Mouse (Mus musculus) brain, adult 10 weeks (tissue): ENCODE results near the gene Olfr196. TPM values are rescaled to one million over a fixed set of nuclear protein-coding genes. Genes with fewer than 3 reads are reported as not detected.

Experiments used
- polyA plus RNA-seq: library from polyadenylated mRNA; stranded (reverse); fragments of 350-450 nt; fragmentation: Illumina TruSeq; extraction: RNeasy Lipid Tissue Mini Kit (QIAGEN cat#74804); gene quantifications from one replicate; pipeline ENCODE4 v1.2.3, GENCODE M21; 2015; ENCODE audit warnings: low read depth, low replicate concordance

The Olfr196 gene
- not detected for polyA plus RNA-seq

GRCm38 (mm10) chr16:59170354-59170753, at the start of gene Olfr196:
Gene Olfr196, minus strand, starts transcription at chr16:59170454.

DNA sequence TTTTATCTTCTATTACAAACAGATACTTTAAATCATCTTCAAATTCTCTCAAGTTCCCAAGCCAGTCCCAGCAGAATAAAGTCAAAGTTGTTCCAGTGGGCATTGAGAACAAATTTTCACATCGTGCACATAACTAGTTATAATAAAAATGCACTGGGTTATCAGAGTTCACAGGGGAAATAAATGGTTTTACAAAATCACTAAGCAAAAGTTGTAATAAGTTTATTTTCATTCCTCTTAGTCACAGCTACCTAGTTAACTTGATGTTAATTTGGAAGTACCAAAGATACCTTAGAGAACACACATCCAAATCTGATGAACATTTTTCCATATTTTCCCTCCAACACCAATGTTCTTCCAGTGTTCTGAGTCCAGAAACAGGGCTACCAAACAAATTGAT, 49.4 kb upstream of the Olfr196 start, which contains the start of gene Olfr199:
Gene Olfr199, minus strand, starts transcription at position 101 of the 400 bp plus-strand sequence.

DNA sequence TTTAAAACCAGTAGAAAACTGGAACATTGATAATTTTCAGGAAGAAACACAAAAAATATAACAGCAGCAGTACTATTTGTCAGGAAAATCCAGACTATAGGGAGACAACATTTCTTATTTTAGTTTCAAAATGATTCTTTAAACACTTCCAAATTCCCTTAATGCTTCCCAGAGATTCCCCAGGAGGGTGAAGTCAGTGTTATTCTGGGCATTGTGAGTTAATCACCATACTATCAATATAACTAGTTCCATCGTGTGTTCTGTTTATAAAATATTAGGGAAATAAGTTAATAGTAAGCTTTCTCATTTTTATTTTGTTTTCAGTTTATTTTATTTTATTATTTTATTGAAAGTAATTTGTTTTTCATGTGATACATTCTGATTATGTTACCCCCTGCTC, 33.2 kb upstream of the Olfr196 start, which contains the start of gene Olfr198:
Gene Olfr198, minus strand, starts transcription at position 101 of the 400 bp plus-strand sequence.

DNA sequence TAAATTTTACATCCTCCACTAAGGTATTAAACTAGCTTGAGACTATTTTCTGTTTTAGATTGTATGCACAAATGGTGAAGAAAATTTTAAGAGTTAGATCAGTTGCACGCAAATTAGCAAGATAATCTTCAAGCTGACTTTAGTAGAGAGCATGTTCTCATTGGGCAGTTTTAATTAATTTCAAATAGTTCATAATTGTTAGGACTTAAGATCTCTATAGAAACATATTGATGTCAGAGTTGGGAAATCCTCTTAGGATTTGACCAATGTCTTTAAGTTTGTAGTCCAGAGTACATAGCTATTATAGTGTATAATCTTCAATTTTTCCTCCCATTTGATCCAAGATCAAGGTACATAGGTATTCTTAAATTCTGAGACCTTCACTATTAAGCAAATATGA, 23.5 kb downstream of the Olfr196 start, which contains the start of gene Olfr195:
Gene Olfr195, plus strand, starts transcription at position 301 of the 400 bp plus-strand sequence.

GRCm38 (mm10) chr16:59120969-59121368, 49.3 kb downstream of the Olfr196 start, which contains the start of gene Olfr194:
Gene Olfr194, minus strand, starts transcription at chr16:59121069.

Other genes with a start within 250 kb of the Olfr196 start
- gene Olfr181, start 241.7 kb downstream of the Olfr196 start, polyA plus RNA-seq = not detected
- gene Olfr180, start 241.1 kb downstream of the Olfr196 start, polyA plus RNA-seq = not detected
- not detected for gene Olfr183, start 175.1 kb downstream of the Olfr196 start, polyA plus RNA-seq
- gene Olfr186, start 140.2 kb downstream of the Olfr196 start, polyA plus RNA-seq = not detected
- not detected for gene Olfr187, start 130.7 kb downstream of the Olfr196 start, polyA plus RNA-seq
- not detected for gene Olfr190, start 92.4 kb downstream of the Olfr196 start, polyA plus RNA-seq
- not detected for gene Olfr191, start 80.6 kb downstream of the Olfr196 start, polyA plus RNA-seq
- not detected for gene Olfr193, start 58.6 kb downstream of the Olfr196 start, polyA plus RNA-seq
- gene Olfr194, start 49.4 kb downstream of the Olfr196 start, polyA plus RNA-seq = not detected
- not detected for gene Olfr195, start 23.4 kb downstream of the Olfr196 start, polyA plus RNA-seq
- gene Olfr198, start 33.1 kb upstream of the Olfr196 start, polyA plus RNA-seq = not detected
- not detected for gene Olfr199, start 49.3 kb upstream of the Olfr196 start, polyA plus RNA-seq
- gene Olfr201, start 102.2 kb upstream of the Olfr196 start, polyA plus RNA-seq = not detected
- gene Olfr202, start 116.3 kb upstream of the Olfr196 start, polyA plus RNA-seq = not detected
- not detected for gene Olfr203, start 128.4 kb upstream of the Olfr196 start, polyA plus RNA-seq
- not detected for gene Olfr204, start 147.8 kb upstream of the Olfr196 start, polyA plus RNA-seq
- gene Olfr205, start 160.7 kb upstream of the Olfr196 start, polyA plus RNA-seq = not detected
- gene Olfr206, start 178.8 kb upstream of the Olfr196 start, polyA plus RNA-seq = not detected
- not detected for gene Olfr209, start 193.5 kb upstream of the Olfr196 start, polyA plus RNA-seq
- gene Gabrr3, start 236.9 kb upstream of the Olfr196 start, polyA plus RNA-seq = not detected